Mouse (Mus musculus) layer of hippocampus, postnatal 25 days (tissue): Measurements from ENCODE around the gene Sult2b1. TPM values are rescaled to one million over a fixed set of nuclear protein-coding genes. Genes with fewer than 3 reads are reported as not detected.
A peak's percentile ranks its signal among the peaks of the same experiment; 100 is the strongest.

Experiments
- DNase-seq, 2 experiments: peaks; one replicate each; pipeline ENCODE4 v3.0.0; 2022; ENCODE audit warnings: mixed read lengths in 2 of 2, low spot score in 1 of 2; ENCODE audit errors: extremely low spot score in 1 of 2
- total RNA-seq, 2 experiments: library from RNA; stranded (reverse); gene quantifications; 2 replicates each; pipeline ENCODE4 v1.2.3; 2021

The Sult2b1 gene
- total RNA-seq, 2 experiments from 2014 or later: 6.8 to 9.1 TPM

DNA sequence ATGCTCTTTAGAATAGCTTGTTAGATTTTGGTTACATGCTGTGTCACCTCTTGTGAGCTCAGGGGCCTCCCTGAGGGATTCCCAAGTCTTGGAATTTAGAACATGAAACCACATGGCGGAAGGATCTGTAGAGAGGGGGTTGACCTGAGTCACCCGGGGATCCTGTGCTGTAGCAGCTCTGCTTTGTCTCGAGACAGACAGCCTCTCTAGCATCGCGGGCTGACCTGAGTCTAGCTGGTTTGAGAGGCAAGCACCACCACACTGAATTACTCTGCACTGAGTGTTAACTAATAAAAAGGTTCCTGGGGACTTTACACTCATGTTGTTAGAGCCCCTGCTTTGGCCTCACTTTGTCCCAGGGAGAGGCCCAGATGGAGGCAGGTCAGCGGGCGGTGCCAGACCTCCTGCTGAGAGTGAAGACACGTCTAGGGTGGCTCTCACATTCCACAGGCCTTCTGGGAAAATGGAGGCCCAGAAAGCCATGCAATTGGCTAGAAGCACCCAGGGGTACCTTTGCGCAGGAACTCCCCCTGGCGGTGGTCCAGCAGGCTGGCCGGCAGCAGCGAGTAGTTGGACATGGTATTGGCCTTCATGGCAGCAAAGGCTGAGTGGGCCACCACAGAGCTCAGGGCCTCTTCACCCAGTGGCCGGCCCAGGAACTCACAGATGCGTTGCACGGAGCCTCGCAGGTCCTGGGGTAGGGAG, 53.6 kb downstream of the Sult2b1 start:
- DNase-seq: no peak

DNA sequence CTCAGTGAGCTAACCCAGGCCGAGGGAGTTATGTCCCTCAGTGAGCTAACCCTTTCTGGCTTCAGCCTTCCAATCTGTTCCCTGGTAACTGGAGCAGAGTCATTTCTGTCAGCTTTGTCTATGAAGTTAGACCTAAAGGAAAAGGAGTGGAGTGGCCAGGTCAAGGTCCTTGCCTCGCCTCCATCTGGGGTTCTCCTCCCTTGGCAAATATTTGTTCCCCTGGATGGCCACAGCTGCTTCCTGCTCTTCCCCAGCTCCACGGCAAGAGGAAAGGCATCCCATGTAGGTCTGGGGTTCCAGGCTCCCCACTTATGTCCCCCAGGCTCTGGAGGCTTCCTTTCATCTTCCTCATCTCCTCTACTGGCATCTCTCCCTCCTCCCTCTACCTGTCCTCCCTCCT, 56.8 kb downstream of the Sult2b1 start:
- DNase-seq: no peak

DNA sequence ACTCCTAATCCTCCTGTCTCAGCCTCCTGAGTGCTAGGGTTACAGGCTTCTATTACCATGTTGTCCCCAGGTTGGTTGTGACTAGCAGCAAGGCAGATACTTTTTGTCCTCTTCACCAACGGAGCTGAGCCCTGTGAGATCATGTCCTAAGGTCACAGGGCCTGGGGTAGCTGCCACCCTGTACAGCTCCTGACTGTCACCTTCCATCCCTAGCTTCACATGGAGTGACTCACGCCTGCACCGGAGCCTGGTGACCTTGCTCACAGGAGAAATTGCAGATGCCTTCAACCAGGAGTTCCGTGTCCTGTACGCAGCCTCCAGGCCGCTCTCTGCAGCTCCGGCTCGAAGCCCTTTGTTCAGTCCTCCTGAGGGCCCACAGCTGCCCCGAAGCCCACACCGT, 58.0 kb downstream of the Sult2b1 start:
- no peak for DNase-seq

DNA sequence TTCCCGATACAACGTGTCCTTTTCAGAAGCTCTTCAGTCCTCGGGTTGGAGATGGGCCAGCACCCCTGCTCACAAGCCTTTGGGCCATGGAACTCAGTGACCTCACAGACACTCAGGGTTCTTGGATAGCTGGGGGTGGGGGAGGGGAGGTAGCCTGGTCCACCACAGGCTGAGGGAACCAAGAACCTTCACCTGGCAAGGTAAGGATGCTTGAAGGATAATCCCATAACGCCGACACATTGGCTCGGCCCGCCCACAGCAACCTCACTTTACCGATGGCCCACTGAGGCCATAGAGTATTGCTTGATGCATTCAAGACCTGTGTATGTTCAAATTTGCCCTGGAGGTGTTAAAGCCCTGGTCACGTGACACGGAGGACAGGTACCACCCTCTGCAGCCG, 58.8 kb downstream of the Sult2b1 start, which contains the start of gene Spaca4:
Gene Spaca4, minus strand, starts transcription at position 101 of the 400 bp plus-strand sequence.
- DNase-seq: no peak

DNA sequence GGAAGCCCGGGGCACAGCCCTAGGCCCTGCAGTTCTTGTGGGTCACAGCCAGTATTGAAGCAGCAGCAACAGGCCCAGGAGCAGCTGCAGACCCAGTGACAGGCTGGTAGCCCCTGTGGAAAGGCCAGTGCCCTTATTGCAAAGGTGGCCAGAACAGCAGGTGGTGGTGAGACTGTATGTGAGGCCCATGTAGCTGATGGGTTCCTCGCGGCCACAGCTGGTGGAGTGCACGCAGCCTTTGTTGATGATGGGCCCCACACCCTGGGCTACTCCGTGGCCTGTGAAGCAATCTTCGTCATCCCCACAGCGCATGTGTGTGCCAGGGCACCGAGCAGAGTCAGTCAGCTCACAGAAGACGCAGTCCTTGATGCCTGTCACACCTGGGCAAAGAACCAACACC, 59.3 kb downstream of the Sult2b1 start:
- DNase-seq: no peak

DNA sequence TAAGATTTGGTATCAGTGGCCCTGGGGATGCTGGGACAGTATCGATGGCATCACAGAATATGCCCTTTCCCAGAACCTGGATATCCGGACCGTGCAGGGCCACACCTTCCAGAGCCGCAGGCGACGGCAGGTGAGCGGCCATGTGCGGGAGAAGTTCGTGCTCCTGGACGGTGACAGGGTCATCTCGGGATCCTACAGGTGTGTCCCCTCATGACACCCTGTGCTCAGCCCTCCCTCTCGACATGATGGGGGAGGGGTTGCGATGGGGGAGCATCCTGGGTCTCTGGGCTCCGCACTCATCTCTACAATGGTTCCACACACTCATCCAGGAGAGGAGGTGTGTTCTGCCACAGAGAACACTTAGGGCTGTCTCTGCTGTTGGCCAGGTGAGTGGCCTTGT, 60.7 kb downstream of the Sult2b1 start:
- no peak for DNase-seq

DNA sequence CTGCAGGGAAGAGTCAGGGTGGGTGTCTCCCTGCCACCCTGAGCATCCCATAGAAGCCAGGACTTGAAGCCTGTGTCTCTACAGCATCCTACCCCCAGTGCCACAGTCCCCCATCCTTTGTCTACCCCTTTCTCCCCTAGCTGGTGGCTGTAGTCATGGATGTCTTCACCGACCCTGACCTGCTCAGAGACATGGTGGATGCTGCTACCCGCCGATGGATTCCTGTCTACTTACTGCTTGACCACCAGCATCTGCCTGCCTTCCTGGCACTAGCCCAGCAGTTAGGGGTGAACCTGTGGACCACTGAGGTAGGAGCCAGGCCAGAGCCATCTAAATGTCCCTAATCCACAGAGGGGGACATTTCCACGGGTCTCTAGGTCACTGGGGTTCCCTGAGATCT, 61.2 kb downstream of the Sult2b1 start:
- no peak for DNase-seq

DNA sequence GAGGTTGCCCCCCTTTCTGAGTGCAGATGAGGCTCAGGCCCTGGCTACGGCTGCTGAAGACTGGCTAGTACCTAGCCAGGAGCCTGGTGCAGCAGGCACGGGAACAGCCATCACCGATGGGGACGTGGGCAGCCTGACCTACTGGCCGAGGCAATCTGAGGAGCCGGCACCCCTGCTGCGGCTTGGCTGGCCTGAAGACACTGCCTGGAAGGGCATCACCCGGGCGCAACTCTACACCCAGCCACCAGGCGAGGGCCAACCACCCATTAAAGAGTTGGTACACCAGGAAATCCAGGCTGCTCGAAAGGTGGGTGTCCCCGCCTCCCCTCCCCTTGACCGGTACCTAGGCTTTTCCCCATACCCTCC, 62.1 kb downstream of the Sult2b1 start:
- no peak for DNase-seq

DNA sequence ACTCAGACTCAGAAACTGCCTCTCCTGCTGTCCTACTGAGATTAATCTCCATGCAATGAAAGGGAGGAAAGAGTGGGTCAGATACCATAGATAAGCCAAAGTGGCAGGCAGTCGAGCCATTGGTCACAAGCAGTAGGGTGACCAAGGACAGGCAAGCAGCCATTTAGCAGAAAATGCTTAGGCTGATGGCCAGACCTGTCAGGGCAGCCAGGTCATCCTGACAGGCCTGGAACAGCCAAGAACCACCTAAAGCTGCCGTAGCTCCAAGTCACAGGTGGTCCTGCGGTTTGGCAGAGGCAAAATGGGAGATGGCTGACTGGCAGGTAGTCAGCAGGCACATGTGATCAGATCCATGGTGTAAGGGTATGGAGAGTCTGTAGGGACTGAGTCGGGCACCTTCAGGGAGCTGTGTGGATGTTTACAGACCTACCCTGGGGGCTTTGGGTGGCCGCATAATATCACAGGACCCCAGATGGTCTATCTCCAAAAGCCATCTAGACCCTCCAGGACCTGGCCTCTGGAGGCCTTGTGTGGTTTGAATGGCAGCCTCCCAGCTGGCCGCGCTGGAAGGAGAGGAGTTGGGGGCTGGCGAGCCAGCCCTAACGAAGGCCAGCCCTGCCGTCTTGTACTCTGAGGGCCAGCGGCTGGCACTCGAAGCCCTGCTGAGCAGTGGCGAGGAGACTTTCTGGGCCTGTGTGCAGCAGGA, 62.7 kb downstream of the Sult2b1 start:
- no peak for DNase-seq

DNA sequence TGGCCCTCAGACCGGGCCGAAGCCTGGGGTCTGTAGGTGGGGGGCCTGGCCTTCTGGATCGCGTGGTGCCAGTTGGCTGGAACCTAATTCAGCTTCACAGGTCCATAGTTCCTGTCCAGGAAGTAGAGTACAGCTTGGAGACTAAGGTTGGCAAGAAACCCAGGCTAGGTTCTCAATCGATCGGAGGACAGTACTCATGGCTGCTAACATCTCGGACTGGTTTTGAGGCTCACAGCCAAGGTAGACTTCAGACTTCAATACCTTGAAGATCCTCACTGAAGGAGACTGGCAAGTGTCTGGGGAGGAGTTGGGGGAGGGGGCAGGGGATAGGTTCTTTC, 63.3 kb downstream of the Sult2b1 start:
- DNase-seq: peak in 1 of 2 experiments; percentile 8

DNA sequence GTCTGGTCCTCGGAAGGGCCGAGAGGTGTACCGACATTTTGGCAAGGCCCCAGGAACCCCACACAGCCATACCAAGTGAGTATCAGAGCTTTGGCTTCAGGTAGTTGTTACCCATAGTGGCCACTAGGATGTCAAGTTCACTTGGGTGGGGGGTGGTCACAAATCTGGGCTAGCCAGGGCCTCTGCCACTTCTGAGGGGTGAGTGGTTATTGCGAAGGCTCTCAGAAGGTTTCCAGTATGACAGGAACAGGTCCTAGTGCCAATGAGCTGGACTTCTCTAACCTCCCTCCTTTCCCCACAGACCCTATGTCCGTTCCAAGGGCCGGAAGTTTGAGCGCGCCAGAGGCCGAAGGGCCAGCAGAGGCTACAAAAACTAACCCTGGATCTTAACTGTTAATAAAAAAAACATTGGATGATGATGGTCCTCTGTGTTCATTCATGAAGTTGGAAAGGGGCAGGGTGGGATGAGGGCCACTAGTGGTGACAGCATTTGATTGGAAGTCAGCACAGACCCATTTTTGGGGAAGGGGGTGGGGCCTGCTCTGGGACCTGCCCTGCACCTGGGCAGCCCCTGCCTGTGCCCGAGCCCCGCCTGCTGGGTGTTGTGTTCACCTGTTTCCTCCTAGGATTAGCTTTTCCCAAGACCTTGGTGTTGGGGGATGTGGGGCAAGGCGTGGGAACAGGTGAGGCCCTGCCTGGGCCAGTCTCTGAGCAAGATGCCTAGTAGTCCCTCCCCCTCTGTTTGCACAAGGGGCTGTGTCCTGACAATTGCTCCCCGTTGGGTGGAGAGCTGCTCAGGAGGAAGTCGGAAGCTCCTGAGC, 63.8 kb downstream of the Sult2b1 start, which contains the start of gene Fam83e:
Gene Fam83e, plus strand, starts transcription at position 800 of the 821 bp plus-strand sequence.
- no peak for DNase-seq

DNA sequence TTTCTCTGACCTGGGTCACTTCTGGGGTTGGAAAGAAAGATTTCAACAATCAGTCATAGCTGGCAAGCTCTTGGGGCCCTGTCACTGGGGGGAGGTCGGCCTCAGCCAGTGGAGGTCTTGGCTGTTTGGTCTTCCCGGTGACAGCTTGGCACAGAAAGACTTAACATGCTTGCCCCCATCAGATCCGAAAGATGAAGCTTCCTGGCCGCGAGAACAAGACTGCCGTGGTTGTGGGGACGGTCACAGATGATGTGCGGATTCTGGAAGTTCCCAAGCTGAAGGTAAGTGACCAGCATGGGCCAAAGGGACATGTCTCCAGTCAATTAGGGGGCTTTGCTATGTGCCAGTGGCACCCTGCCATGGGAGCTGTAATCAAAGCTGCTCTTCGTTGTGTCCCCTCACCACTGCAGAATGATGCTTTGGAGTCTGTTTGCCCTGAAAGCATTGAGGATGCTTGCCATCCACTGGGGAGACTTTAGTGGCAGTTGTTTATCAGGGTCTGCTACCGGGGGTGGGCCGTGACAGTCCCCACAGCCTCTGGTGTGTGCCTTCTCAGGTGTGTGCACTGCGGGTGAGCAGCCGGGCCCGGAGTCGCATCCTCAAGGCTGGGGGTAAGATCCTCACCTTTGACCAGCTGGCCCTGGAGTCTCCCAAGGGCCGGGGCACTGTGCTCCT, 64.6 kb downstream of the Sult2b1 start:
- no peak for DNase-seq

DNA sequence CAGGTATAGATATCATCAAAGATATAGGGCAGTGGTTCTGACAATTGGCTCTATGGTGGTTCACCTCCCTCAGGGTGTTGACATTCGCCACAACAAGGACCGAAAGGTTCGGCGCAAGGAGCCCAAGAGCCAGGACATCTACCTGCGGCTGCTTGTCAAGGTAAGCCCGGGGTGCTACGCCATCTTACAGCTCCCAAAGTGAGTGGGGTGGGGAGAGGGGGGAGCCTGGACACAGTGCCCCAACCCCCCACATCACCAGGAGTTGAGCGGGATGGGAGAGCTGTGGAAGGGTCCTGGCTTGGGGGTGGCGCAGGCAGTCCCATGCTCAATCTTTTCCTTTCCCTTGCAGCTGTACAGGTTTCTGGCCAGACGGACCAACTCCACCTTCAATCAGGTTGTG, 65.3 kb downstream of the Sult2b1 start:
- DNase-seq: no peak

DNA sequence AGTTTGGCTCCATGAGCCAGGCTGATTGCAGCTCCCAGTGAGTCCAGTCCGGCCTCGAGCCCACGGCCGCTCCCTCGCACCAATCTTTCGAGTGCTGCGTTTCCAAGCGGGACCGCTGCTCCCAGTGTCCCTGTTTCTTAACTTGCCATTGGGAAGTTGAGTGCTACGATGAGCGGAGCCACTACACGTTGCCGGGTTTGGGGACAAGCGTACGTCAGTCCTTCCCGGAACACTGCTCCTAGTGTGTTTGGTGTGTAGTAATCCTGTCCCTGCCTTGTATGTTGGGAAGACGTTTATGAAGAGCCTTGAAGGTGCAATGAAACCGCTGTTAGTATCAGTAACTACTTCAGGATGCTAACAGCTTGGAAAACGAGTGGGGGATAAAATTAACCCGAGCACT, 66.1 kb downstream of the Sult2b1 start:
- no peak for DNase-seq

DNA sequence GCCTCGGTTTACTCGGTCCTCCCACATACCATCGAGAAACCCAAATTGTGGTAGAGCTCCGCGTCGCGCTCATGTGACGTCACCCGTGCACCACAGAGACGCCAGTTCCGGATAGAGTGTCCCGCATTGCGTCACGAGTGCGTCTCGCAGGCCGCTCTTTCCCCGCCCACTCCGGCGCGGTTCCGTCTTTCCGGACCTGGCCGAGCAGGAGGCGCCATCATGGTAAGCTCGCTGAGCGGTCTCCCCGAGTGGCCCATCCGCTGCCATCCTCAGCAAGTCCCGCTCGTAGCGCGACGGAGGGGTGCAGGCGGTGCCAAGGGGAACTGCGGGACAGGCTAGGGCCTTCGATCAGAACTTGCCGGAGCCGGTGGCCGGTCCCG, 66.6 kb downstream of the Sult2b1 start, which contains the start of gene Sphk2:
Gene Sphk2, minus strand, starts transcription at position 85 of the 380 bp plus-strand sequence.
- DNase-seq: peak; percentile 98 to 99

DNA sequence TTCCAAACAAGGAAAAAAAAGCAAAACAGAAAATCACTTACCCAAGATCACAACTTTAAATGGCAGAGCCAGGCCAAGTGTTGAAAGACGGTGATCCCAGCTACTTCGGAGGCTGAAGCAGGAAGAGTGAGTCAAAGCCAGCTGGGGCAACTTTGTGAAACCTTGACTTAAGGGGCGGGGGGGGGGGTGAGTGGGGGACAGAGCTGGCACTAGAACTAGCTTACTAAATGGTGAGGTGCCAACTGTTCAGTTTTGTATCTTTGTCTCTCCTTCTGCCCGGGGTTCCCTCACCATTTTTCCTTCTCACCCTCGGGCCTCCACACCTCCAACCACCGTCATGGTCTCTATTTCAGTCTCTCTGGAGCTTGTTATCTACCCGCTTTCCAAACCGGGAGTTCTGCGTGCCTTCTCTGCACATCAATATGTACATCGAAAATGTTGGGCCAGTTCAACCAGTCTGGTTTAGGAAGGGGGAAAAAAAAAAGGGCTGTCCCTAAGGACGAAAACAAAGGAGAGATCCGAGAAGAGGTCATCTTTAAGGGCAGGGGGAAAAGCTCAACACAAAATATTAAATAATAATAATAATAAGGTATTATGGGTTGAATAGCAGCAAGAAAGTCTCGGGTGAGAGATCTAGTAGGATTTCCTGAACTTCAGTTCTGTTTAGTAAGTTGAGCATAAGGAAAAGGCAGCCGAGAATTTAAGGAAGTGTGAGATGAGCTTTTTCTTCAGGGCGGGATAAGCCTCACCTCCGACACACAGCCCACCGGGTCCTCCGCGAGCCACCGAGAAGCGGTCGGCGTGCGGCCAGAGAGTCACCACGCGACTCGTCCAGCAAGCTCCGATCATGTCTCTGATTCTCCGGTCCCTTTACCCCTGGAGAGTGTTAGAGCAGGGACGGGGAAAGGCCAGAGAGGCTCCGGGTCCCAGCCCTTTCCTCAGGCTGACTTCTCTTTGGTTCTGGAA, 67.2 kb downstream of the Sult2b1 start:
- no peak for DNase-seq

DNA sequence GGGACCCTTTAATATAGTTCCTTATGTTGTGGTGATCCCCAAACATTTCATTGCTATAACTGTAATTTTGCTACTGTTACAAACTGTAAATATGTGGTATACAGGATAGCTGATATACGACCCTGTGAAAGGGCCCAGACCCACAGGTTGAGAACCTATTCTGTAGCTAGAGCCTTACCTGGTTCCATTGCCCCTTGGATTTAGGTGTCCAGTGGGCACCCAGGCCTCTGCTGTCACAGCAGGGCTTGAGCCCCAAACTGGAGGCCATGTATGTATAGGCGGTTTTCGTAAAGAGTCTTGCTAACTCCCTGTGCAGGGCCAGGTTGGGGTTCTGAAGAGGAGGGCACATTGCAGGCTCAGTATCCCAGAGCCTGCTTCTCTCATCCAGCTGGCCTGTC, 68.0 kb downstream of the Sult2b1 start:
- no peak for DNase-seq

DNA sequence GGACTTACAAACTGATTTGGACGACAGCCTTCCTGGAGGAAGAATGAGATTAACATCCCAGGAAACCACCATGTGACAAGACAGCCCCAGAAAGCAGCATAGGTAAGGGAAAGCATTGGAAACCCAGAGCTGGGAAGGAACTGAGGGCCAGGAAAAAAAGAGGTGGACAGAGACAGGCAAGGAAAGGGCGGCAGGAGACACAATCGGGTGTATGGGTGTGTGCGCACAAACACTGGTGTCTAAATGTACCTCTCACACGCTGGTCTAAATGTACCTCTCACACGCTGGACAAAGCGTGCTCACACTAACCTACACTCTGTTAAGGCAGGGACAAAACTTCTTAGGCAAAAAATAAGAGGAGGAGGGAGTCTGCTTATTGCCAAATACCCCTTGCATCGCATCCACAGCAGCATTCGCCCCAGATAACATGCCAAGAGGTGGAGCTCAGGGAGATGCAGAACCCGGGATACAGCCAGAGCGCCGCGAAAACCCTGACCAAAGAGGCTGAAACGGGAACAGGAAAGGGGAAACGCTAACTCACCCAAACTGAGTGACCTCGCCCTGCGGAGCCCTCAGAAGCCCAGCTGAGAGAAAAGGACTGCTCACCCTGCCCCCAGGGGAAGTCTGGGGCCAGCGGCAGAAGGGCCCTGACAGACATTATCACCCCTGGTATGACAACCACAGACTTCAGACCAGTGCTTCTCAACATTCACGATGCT, 68.6 kb downstream of the Sult2b1 start:
- no peak for DNase-seq
